Mouse (Mus musculus): ENCODE data around the gene Wfdc9. TPM values are rescaled to one million over a fixed set of nuclear protein-coding genes. Genes with fewer than 3 reads are reported as not detected.

The Wfdc9 gene
- total and polyA plus RNA-seq, 2 experiments from 2014 or later: not detected

DNA sequence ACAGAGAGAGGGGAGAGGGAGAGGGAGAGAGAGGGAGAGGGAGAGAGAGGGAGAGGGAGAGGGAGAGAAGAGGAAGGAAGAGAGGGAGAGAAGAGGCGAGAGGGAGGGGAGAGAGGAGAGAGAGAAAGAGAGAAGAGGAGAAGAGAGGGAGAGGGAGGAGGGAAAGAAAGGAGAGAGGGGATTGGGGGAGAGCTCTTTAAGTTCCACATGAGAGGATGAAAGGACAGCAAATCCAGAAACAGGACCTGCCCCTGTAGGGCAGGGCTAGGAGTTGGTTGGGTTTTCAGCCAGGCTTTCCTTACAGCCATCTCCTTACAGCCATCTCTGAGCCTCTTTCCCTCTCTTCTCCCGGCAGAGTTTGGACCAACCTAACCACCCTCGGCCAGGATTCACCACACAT is 28.4 kb upstream of the Wfdc9 start, which contains the start of gene Wfdc13:
Gene Wfdc13 (plus strand): TSS at position 301 of the 400 bp plus-strand sequence.
- Histone ChIP-seq H3K4me2 (ENCODE audit: low read depth) (no peak within 1 kb of the TSS), H3K9me3 (ENCODE audit: low read length) (no peaks in the 10 kb centered on the region), H3K36me3 (ENCODE audit: insufficient read depth) (no peaks in the 10 kb centered on the region), H3K27ac (ENCODE audit: low read depth, low read length) (no peak within 1 kb of the TSS), H3K4me3 (ENCODE audit: low read depth, low read length) (no peak within 1 kb of the TSS), H3K9ac (no peak within 1 kb of the TSS), H3K4me1 (ENCODE audit: insufficient read depth) (no peaks in the 10 kb centered on the region), H3K27me3 (ENCODE audit: insufficient read depth, low read length) (no peaks in the 10 kb centered on the region)
- DNase-seq: no peak
- 67% methylated on average over 3 of the region's 3 CpGs for WGBS
- no peak for ATAC-seq
- TF ChIP-seq CTCF (IDR thresholded peaks at IDR 0.05; ENCODE audit: low read depth): no peak

DNA sequence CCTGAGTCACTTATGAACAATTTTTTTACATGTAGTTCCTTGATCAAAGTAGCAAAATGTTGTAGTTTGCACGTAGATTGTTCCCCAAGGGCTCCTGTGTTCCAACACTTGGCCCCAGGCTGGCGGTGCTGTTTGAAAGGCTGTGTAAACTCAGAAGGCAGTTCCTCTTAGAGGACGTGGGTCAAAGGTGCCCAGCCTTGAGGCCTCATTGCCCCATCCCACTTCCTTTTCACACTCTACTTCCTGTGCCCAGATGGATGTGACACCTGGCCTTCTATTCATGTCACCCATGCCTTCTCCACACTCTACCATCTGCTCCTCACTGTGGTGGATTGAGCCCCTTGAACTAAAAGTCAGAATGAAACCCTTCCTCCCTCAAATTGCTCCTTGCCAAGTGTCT is 23.5 kb upstream of the Wfdc9 start:
- no peaks in the 10 kb centered on the region for H3K36me3 ChIP-seq (ENCODE audit: insufficient read depth)
- H3K4me3 ChIP-seq (ENCODE audit: low read depth, low read length): no peak overlapping the region
- no peak for TF ChIP-seq CTCF (IDR thresholded peaks at IDR 0.05; ENCODE audit: low read depth)
- ATAC-seq: no peak
- no peak overlapping the region for H3K27ac ChIP-seq (ENCODE audit: low read depth, low read length)
- H3K4me2 ChIP-seq (ENCODE audit: low read depth): no peak overlapping the region
- WGBS: 61% methylated on average over 3 of the region's 3 CpGs
- no peaks in the 10 kb centered on the region for H3K4me1 ChIP-seq (ENCODE audit: insufficient read depth)
- H3K27me3 ChIP-seq (ENCODE audit: insufficient read depth, low read length): no peaks in the 10 kb centered on the region
- no peak overlapping the region for H3K9ac ChIP-seq
- no peaks in the 10 kb centered on the region for H3K9me3 ChIP-seq (ENCODE audit: low read length)
- no peak for DNase-seq

DNA sequence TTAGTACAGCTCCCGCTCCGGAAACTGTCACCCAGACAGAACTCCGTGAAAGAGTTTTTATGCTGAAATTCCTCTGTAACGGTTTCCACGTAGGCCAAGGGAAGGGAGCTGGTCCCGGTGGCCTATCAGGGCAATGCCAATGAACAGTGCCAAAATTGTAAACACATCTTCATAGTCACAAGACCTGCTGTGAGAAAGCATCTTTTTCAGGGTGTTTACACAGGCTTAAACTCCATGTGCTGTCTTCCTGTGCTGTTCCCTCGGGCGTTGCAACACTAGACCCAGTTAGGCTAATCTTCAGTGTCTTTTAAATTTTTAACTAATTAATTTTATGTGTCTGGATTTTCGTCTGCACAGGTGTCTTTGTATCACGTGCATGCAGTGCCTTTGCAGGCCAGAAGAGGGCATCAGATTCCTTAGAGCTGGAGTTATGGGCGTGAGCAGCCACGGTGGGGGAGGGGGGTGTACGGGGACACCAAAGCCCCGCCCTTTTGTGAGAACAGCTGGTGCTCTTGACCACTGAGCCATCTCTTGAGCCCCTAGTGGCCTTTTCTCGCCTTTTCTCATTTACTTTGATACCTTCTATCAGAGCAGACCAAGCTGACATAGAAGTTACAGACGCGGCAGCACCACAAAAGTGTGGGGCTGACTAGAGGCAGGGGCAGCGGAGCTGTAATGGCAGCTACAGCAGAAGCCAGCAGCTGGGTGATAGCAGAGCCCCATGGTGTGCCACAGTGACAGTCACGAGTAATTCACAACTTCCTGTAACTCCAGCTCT is 22.7 kb upstream of the Wfdc9 start:
- peak; percentile 76 for DNase-seq
- Histone ChIP-seq H3K4me2 (ENCODE audit: low read depth) (peak overlapping the region; percentile 43), H3K9me3 (ENCODE audit: low read length) (no peaks in the 10 kb centered on the region), H3K4me1 (ENCODE audit: insufficient read depth) (no peaks in the 10 kb centered on the region), H3K9ac (no peak overlapping the region), H3K27ac (ENCODE audit: low read depth, low read length) (no peak overlapping the region), H3K4me3 (ENCODE audit: low read depth, low read length) (peak overlapping the region; percentile 22), H3K36me3 (ENCODE audit: insufficient read depth) (no peaks in the 10 kb centered on the region), H3K27me3 (ENCODE audit: insufficient read depth, low read length) (no peaks in the 10 kb centered on the region)
- TF ChIP-seq CTCF (IDR thresholded peaks at IDR 0.05; ENCODE audit: low read depth): peak; percentile 79
- 21% methylated on average over 19 of the region's 19 CpGs for WGBS
- peak; percentile 68 for ATAC-seq

DNA sequence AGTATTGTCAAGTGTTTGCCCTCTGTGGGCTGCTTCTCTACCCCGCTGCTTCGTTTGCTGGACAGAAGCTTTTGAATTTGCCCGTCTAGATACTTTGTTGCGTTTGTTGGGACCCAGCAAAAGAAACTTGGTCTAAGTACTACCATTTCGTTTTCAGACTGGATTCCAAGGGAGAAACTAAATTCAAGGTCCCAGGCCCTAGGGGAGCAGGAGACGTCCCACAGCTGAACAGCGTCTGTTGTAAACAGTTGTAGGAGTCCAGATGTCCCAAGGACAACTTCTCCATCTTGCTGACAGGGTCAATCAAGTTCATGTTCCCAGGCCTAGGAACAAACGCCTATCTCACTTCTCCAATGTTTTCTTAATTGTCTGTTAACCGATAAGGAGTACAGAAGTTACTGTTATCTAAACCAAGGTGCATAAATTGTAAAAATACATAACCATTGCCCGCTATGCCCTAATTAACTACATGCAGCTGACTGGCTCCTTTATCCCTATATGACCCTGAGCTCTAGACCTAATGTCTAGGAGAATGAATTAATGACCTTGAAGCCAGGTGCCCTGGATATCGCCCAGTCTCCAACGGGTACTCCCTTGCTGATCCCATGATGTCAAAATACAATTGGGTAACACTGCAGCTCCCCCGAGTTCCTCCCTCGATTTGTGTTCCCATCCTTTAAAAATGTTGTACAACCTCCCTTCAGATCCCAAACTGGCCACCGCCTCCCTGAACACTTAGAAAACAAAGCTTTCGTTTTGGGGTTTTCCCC is 20.7 kb upstream of the Wfdc9 start:
- H3K36me3 ChIP-seq (ENCODE audit: insufficient read depth): no peaks in the 10 kb centered on the region
- H3K4me2 ChIP-seq (ENCODE audit: low read depth): no peak overlapping the region
- H3K27ac ChIP-seq (ENCODE audit: low read depth, low read length): no peak overlapping the region
- DNase-seq (no peak), ATAC-seq (no peak)
- no peak overlapping the region for H3K4me3 ChIP-seq (ENCODE audit: low read depth, low read length)
- H3K4me1 ChIP-seq (ENCODE audit: insufficient read depth): no peaks in the 10 kb centered on the region
- no peak overlapping the region for H3K9ac ChIP-seq
- TF ChIP-seq CTCF (IDR thresholded peaks at IDR 0.05; ENCODE audit: low read depth): no peak
- no peaks in the 10 kb centered on the region for H3K27me3 ChIP-seq (ENCODE audit: insufficient read depth, low read length)
- H3K9me3 ChIP-seq (ENCODE audit: low read length): no peaks in the 10 kb centered on the region
- WGBS: 84% methylated on average over 16 of the region's 16 CpGs

DNA sequence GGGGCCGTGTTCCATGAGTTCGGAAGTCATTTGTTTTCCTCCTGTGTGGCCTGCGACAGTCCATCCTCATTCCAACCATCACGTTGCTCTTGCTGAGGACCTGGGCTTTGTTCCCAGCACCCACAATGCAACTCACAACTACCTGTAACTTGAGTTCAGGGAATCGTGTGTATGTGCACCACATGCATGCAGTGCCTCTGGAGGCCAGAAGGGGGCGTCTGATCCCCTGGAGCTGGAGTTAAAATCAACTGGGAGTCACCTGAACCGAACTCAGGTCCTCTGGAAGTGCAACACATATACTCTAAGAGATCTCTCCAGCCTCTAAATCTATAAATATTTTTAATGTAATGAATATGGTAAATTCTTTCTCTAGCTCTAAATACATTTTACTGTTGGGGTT is 19.7 kb upstream of the Wfdc9 start:
- Histone ChIP-seq H3K36me3 (ENCODE audit: insufficient read depth) (no peaks in the 10 kb centered on the region), H3K4me2 (ENCODE audit: low read depth) (no peak overlapping the region), H3K9ac (no peak overlapping the region), H3K27me3 (ENCODE audit: insufficient read depth, low read length) (no peaks in the 10 kb centered on the region), H3K4me1 (ENCODE audit: insufficient read depth) (no peaks in the 10 kb centered on the region), H3K27ac (ENCODE audit: low read depth, low read length) (no peak overlapping the region), H3K9me3 (ENCODE audit: low read length) (no peaks in the 10 kb centered on the region), H3K4me3 (ENCODE audit: low read depth, low read length) (no peak overlapping the region)
- no peak for TF ChIP-seq CTCF (IDR thresholded peaks at IDR 0.05; ENCODE audit: low read depth)
- DNase-seq (no peak), ATAC-seq (no peak)
- WGBS: 76% methylated on average over 7 of the region's 7 CpGs

DNA sequence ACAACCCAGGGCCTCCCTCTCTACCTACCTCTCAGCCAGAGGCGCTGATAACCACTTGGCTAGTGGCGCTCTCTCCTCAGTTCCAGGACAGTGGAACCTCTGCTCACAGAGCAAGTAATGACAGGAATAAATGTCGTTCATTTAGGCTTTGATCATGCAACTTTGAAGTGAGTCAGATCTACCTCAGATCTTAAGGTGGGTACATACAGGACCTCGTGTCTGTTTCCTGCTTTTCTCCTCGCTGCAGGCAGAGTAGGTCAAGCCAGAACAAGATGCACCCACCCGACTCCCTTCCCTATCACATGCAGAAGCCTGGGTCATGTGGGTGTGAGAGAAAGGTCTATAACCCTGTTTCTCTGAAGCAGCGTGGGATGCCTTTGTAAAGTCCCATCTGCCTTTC is 17.6 kb upstream of the Wfdc9 start, which contains the start of gene Wfdc11:
Gene Wfdc11 (minus strand): TSS at position 101 of the 400 bp plus-strand sequence.
- H3K9me3 ChIP-seq (ENCODE audit: low read length): no peaks in the 10 kb centered on the region
- H3K9ac ChIP-seq: no peak within 1 kb of the TSS
- TF ChIP-seq CTCF (IDR thresholded peaks at IDR 0.05; ENCODE audit: low read depth): no peak
- WGBS: 79% methylated on average over 7 of the region's 7 CpGs
- ATAC-seq (no peak), DNase-seq (no peak)
- H3K4me1 ChIP-seq (ENCODE audit: insufficient read depth): no peaks in the 10 kb centered on the region
- no peak within 1 kb of the TSS for H3K27ac ChIP-seq (ENCODE audit: low read depth, low read length)
- H3K4me2 ChIP-seq (ENCODE audit: low read depth): no peak within 1 kb of the TSS
- no peak within 1 kb of the TSS for H3K4me3 ChIP-seq (ENCODE audit: low read depth, low read length)
- no peaks in the 10 kb centered on the region for H3K36me3 ChIP-seq (ENCODE audit: insufficient read depth)
- no peaks in the 10 kb centered on the region for H3K27me3 ChIP-seq (ENCODE audit: insufficient read depth, low read length)

DNA sequence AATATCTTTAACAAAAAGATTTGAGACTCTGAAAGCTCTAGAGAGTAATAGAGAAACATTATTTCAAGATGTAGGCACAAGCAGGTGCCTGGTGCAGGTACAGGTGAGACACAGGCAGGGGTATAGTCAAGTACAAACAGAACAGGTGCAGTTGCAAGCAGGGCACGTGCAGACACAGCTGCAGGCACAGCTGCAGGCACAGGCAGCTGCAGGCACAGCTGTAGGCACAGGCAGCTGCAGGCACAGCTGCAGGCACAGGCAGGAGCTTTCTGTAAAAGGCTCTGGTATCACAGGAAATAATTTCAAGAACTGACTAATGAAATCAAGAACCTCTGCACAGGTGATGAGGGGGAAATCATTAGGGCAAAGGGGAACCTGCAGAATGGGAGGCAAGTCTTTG is 14.6 kb upstream of the Wfdc9 start:
- Histone ChIP-seq H3K4me1 (ENCODE audit: insufficient read depth) (no peaks in the 10 kb centered on the region), H3K4me2 (ENCODE audit: low read depth) (no peak overlapping the region), H3K4me3 (ENCODE audit: low read depth, low read length) (no peak overlapping the region), H3K36me3 (ENCODE audit: insufficient read depth) (no peaks in the 10 kb centered on the region), H3K9ac (no peak overlapping the region), H3K27ac (ENCODE audit: low read depth, low read length) (no peak overlapping the region), H3K9me3 (ENCODE audit: low read length) (no peaks in the 10 kb centered on the region), H3K27me3 (ENCODE audit: insufficient read depth, low read length) (no peaks in the 10 kb centered on the region)
- TF ChIP-seq CTCF (IDR thresholded peaks at IDR 0.05; ENCODE audit: low read depth): no peak
- ATAC-seq (no peak), DNase-seq (no peak)
- WGBS: 28% methylated on average over 1 of the region's 1 CpGs

Measured in forebrain, postnatal 0 days (tissue).